In the genomic region with DNA sequence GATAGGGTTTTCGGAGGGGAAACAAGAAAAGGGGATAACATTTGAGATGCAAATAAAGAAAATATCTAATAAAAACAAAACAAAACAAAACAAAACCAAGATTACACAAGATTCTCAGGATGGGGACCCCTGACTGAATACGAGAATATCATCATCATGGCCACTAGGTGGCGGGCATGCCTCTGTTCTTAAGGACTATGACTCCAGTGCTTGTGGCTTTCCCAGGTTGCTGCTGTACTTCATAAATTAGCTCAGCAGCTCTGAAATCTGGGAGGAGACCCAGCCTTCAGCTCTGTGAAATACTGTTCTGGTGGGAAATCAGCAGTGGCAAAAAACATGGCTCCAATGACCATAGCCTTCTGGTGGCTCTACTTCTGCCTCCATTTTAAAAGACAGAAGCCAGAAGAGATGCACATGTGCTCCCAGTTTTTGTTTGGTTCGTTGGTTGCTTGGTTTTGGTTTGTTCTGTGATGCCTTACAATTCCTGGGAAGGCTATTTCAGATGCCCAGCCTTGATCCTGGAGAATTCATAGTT, we compare ENCODE assay signal across 9 mouse cellular contexts. TPM values are rescaled to one million over a fixed set of nuclear protein-coding genes. Genes with fewer than 3 reads are reported as not detected.
A peak's percentile ranks its signal among the peaks of the same experiment; 100 is the strongest.
DNase-seq lines count a peak whose midpoint lies in the region; ATAC-seq and TF ChIP-seq lines count a peak whose summit lies in the region.
"Had no signal": no experiment of that assay in that cellular context is flagged by ENCODE, and none has a peak within 500 bp of the region (broad histone marks: within the 10 kb centered on the region; RNA-seq: fewer than 3 reads in every experiment).

No protein-coding gene starts in this region.

- ATAC-seq in CD4-positive, CD25-positive, alpha-beta regulatory T cell, adult 4 months = peak; percentile 52
- peak; percentile 68 for ATAC-seq in heart, postnatal 0 days (ENCODE audit: insufficient read depth, low read depth)
- ATAC-seq in liver, embryonic 11.5 days (replicated peaks; ENCODE audit: low FRiP score) = peak; percentile 46

- DNase-seq in heart, postnatal 0 days (ENCODE audit: low spot score) = peak; percentile 75
- DNase-seq in kidney, postnatal 14 days = peak; percentile 83
- peak; percentile 48 for DNase-seq in liver, embryonic 11.5 days (ENCODE audit: low spot score)
- peak; percentile 65 for DNase-seq in neural tube, embryonic 10.5 days (ENCODE audit: extremely low spot score, low spot score)
- DNase-seq in splenic B cell, adult 2 months (ENCODE audit: low read depth, low spot score) = peak; percentile 82

- peak; percentile 47; the same call in 1 of the 2 replicates for TF ChIP-seq CTCF in bone marrow macrophage, adult 2 months (IDR thresholded peaks at IDR 0.05; ENCODE audit: low read depth, low read length)
- TF ChIP-seq CTCF in embryonic fibroblast, embryonic 13.5 days (IDR thresholded peaks at IDR 0.05; ENCODE audit: borderline replicate concordance, insufficient read depth, low read length) = peak; percentile 38; the same call in 1 of the 2 replicates
- peak; percentile 80 for TF ChIP-seq CTCF in heart, postnatal 0 days (IDR thresholded peaks at IDR 0.05; ENCODE audit: low read depth)

- WGBS in heart, postnatal 0 days = 11% methylated on average over 4 of the region's 4 CpGs
- 6% methylated on average over 4 of the region's 4 CpGs for WGBS in liver, embryonic 11.5 days

- H3K9me3 ChIP-seq in heart, postnatal 0 days (replicated peaks; ENCODE audit: control insufficient read depth, low read length) = no peaks in the 10 kb centered on the region
- H3K9me3 ChIP-seq in liver, embryonic 11.5 days (ENCODE audit: control insufficient read depth, low read length) = no peaks in the 10 kb centered on the region

- no peak overlapping the region for H3K27ac ChIP-seq in bone marrow macrophage, adult 2 months (ENCODE audit: insufficient read depth, low read depth, low read length)
- no peak overlapping the region for H3K27ac ChIP-seq in embryonic fibroblast, embryonic 13.5 days (ENCODE audit: insufficient read depth, low read length)
- H3K27ac ChIP-seq in heart, postnatal 0 days (ENCODE audit: low read depth) = no peak overlapping the region
- H3K27ac ChIP-seq in liver, embryonic 11.5 days (ENCODE audit: low read depth, low read length) = no peak overlapping the region

- H3K4me1 ChIP-seq in bone marrow macrophage, adult 2 months (ENCODE audit: control insufficient read depth, insufficient read depth, low read length) = peaks cover 16% of the 10 kb centered on the region
- no peaks in the 10 kb centered on the region for H3K4me1 ChIP-seq in embryonic fibroblast, embryonic 13.5 days (ENCODE audit: control insufficient read depth, insufficient read depth, low read length)
- H3K4me1 ChIP-seq in heart, postnatal 0 days (ENCODE audit: control insufficient read depth, insufficient read depth) = 0 out of 2 replicates have a peak, but pooled peaks cover 4% of the 10 kb centered on the region
- no peaks in the 10 kb centered on the region for H3K4me1 ChIP-seq in liver, embryonic 11.5 days (replicated peaks; ENCODE audit: control insufficient read depth, insufficient read depth, low read length)

- no peak overlapping the region for H3K4me2 ChIP-seq in heart, postnatal 0 days (ENCODE audit: low read depth, low read length)
- no peak overlapping the region for H3K4me2 ChIP-seq in liver, embryonic 11.5 days

- H3K9ac ChIP-seq in heart, postnatal 0 days (replicated peaks; ENCODE audit: low read depth, low read length) = no peak overlapping the region
- H3K9ac ChIP-seq in liver, embryonic 11.5 days (ENCODE audit: low read depth, low read length) = no peak overlapping the region

- no peak for TF ChIP-seq POLR2A in bone marrow macrophage, adult 2 months (IDR thresholded peaks at IDR 0.05; ENCODE audit: borderline replicate concordance, low read depth, low read length)
- no peak for TF ChIP-seq POLR2A in embryonic fibroblast, embryonic 13.5 days (IDR thresholded peaks at IDR 0.05; ENCODE audit: low read depth, low read length)

- TF ChIP-seq EP300 in heart, postnatal 0 days (IDR thresholded peaks at IDR 0.05; ENCODE audit: low read depth) = no peak

- H3K4me3 ChIP-seq in bone marrow macrophage, adult 2 months (ENCODE audit: insufficient read depth, low read length) = no peak overlapping the region
- H3K4me3 ChIP-seq in embryonic fibroblast, embryonic 13.5 days (ENCODE audit: insufficient read depth, low read length) = no peak overlapping the region
- H3K4me3 ChIP-seq in heart, postnatal 0 days (ENCODE audit: low read depth, low read length) = no peak overlapping the region
- H3K4me3 ChIP-seq in liver, embryonic 11.5 days (ENCODE audit: low read depth, low read length) = no peak overlapping the region
- H3K4me3 ChIP-seq: erythroblast, embryonic 14.5 days had no signal

- no peaks in the 10 kb centered on the region for H3K27me3 ChIP-seq in heart, postnatal 0 days (ENCODE audit: control insufficient read depth, insufficient read depth, low read length)
- no peaks in the 10 kb centered on the region for H3K27me3 ChIP-seq in liver, embryonic 11.5 days (replicated peaks; ENCODE audit: control insufficient read depth, insufficient read depth, low read length)
- no peaks in the 10 kb centered on the region for H3K27me3 ChIP-seq in splenic B cell, adult 2 months (ENCODE audit: control insufficient read depth, insufficient read depth, low read length, poor library complexity, severe bottlenecking)

- no peaks in the 10 kb centered on the region for H3K36me3 ChIP-seq in heart, postnatal 0 days (replicated peaks; ENCODE audit: control insufficient read depth, insufficient read depth, low read length)
- no peaks in the 10 kb centered on the region for H3K36me3 ChIP-seq in liver, embryonic 11.5 days (ENCODE audit: control insufficient read depth, insufficient read depth, low read length)
- H3K36me3 ChIP-seq in splenic B cell, adult 2 months (ENCODE audit: control insufficient read depth, insufficient read depth, low read length, poor library complexity, severe bottlenecking) = no peaks in the 10 kb centered on the region

RNA-seq across cellular contexts. Expression of a gene that starts 4.5 kb away (rescaled TPM):
- polyA plus RNA-seq in CD4-positive, CD25-positive, alpha-beta regulatory T cell, adult 4 months (2017; shearing (Covaris generic)) = not detected
- polyA plus RNA-seq in bone marrow macrophage, adult 2 months (2012; ENCODE audit: insufficient read depth, insufficient read length, missing spikeins) = 1.4 and 1.7 TPM in 2 replicates
- not detected in 2 replicates for polyA plus RNA-seq in embryonic fibroblast, embryonic 13.5 days (2011; ENCODE audit: insufficient read length, low read depth, missing spikeins)
- not detected in 2 replicates for total RNA-seq in heart, postnatal 0 days (2014; rRNA removed; ENCODE audit: low replicate concordance)
- polyA plus RNA-seq in heart, postnatal 0 days (2015; fragmentation: Nextera tagmentation; extraction: Ambion mirVana) = 0.16 and 0.25 TPM in 2 replicates
- polyA plus RNA-seq in liver, embryonic 11.5 days (2014; fragmentation: Nextera tagmentation; extraction: Ambion mirVana) = 0.18 TPM in 1 of 2 replicates, not detected in the other
- polyA plus RNA-seq: erythroblast, embryonic 14.5 days had no signal

RNA-seq across cellular contexts. Expression of a gene that starts 51.6 kb away (rescaled TPM):
- polyA plus RNA-seq in CD4-positive, CD25-positive, alpha-beta regulatory T cell, adult 4 months (2017; shearing (Covaris generic)) = 10 to 100 TPM; 12.7 to 13.2 TPM
- not detected in 2 replicates for polyA plus RNA-seq in bone marrow macrophage, adult 2 months (2012; ENCODE audit: insufficient read depth, insufficient read length, missing spikeins)
- 12.6 and 22.7 TPM in 2 replicates for polyA plus RNA-seq in embryonic fibroblast, embryonic 13.5 days (2011; ENCODE audit: insufficient read length, low read depth, missing spikeins)
- 1.8 and 19.6 TPM in 2 replicates for total RNA-seq in heart, postnatal 0 days (2014; rRNA removed; ENCODE audit: low replicate concordance)
- polyA plus RNA-seq in heart, postnatal 0 days (2015; fragmentation: Nextera tagmentation; extraction: Ambion mirVana) = 13.8 and 16.1 TPM in 2 replicates
- 10.1 and 11.0 TPM in 2 replicates for polyA plus RNA-seq in liver, embryonic 11.5 days (2014; fragmentation: Nextera tagmentation; extraction: Ambion mirVana)
- polyA plus RNA-seq: erythroblast, embryonic 14.5 days had no signal
